Mouse (Mus musculus): ENCODE results near the gene Tulp2.

DNA sequence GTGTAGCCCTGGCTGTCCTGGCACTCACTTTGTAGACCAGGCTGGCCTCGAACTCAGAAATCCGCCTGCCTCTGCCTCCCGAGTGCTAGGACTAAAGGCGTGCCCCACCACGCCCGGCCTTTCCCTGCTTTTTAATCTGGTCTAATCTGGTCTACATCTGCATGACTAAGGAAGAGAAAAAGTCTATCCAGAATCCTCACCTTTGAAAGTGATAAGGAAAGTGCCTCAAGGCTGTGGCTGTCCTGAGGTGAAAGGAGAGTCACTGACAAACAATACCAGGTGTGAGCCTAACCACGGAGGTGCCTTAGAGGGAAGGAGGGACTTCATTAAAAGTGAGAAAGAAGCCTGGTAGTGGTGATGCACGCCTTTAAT lies 69.8 kb downstream of the Tulp2 start:
- TF ChIP-seq POLR2A (IDR thresholded peaks at IDR 0.05; ENCODE audit: extremely low read depth, insufficient read depth, low read length) (no peak), CTCF (IDR thresholded peaks at IDR 0.05; ENCODE audit: extremely low read depth, insufficient read depth, low read length) (no peak)

Data from cortical plate, adult 2 months (tissue).